Mouse (Mus musculus): ENCODE results near the gene Serpina6. TPM values are rescaled to one million over a fixed set of nuclear protein-coding genes. Genes with fewer than 3 reads are reported as not detected.

Gene Serpina6
- total RNA-seq, 2 experiments from 2014 or later, result not detected

- intact Hi-C loops (cut with DNase I), result no loop called here
- no peak for DNase-seq
Observed at GRCm38 (mm10) chr12:103659171-103659570, 2.2 kb upstream of the Serpina6 start.

- DNase-seq, result no peak
- intact Hi-C loops (cut with DNase I), result no loop called here
Observed at GRCm38 (mm10) chr12:103657991-103658390, 979 bp upstream of the Serpina6 start.

- intact Hi-C loops (cut with DNase I), result no loop called here
- DNase-seq, result no peak
Observed at GRCm38 (mm10) chr12:103655123-103656044, 1.6 kb downstream of the Serpina6 start.

GRCm38 (mm10) chr12:103653836-103654235, 3.2 kb downstream of the Serpina6 start:
- intact Hi-C loops (cut with DNase I), result no loop called here
- DNase-seq, result no peak

GRCm38 (mm10) chr12:103646314-103646713, 10.7 kb downstream of the Serpina6 start:
- intact Hi-C loops (cut with DNase I), result loop anchor here (10.0 kb wide), 1 partner anchor 222 kb away; the partner anchor contains the start of gene Ddx24
- DNase-seq, result no peak

GRCm38 (mm10) chr12:103644601-103645000, 12.4 kb downstream of the Serpina6 start:
- intact Hi-C loops (cut with DNase I), result loop anchor here (10.0 kb wide), 1 partner anchor 220 kb away; the partner anchor contains the start of gene Ddx24
- DNase-seq, result no peak

GRCm38 (mm10) chr12:103643818-103644217, 13.2 kb downstream of the Serpina6 start:
- no peak for DNase-seq
- intact Hi-C loops (cut with DNase I), result loop anchor here (2.0 to 10.0 kb wide), 2 partner anchors 99 to 219 kb away; partner anchors contain the start of gene Ddx24

GRCm38 (mm10) chr12:103643336-103643735, 13.7 kb downstream of the Serpina6 start:
- DNase-seq, result peak; percentile 58 to 64

GRCm38 (mm10) chr12:103635846-103636245, 21.2 kb downstream of the Serpina6 start:
- DNase-seq, result no peak
- intact Hi-C loops (cut with DNase I), result loop anchor here (10.0 kb wide), 1 partner anchor 131 kb away; no protein-coding TSS in a partner anchor

More at GRCm38 (mm10) chr12:103643336-103643735, 13.7 kb downstream of the Serpina6 start:
- intact Hi-C loops (cut with DNase I), result loop anchor here (2.0 to 10.0 kb wide), 2 partner anchors 99 to 219 kb away; partner anchors contain the start of gene Ddx24

- no peak for DNase-seq
- intact Hi-C loops (cut with DNase I), result loop anchor here (10.0 kb wide), 1 partner anchor 130 kb away; no protein-coding TSS in a partner anchor
Observed at GRCm38 (mm10) chr12:103634430-103634829, 22.6 kb downstream of the Serpina6 start.

- no peak for DNase-seq
Observed at GRCm38 (mm10) chr12:103631203-103631612, 25.8 kb downstream of the Serpina6 start, which contains the start of gene Serpina10. TSS of gene Serpina10 (minus strand) at chr12:103631444.

GRCm38 (mm10) chr12:103616860-103617261, 40.2 kb downstream of the Serpina6 start:
- DNase-seq, result no peak
- intact Hi-C loops (cut with DNase I), result no loop called here

More at GRCm38 (mm10) chr12:103631203-103631612, 25.8 kb downstream of the Serpina6 start, which contains the start of gene Serpina10:
- intact Hi-C loops (cut with DNase I), result loop anchor here (2.0 to 10.0 kb wide), 2 partner anchors 20 to 126 kb away; no protein-coding TSS in a partner anchor

GRCm38 (mm10) chr12:103615734-103616133, 41.3 kb downstream of the Serpina6 start:
- intact Hi-C loops (cut with DNase I), result no loop called here
- no peak for DNase-seq

GRCm38 (mm10) chr12:103615141-103615540, 41.9 kb downstream of the Serpina6 start:
- intact Hi-C loops (cut with DNase I), result no loop called here
- no peak for DNase-seq

GRCm38 (mm10) chr12:103601839-103602238, 55.2 kb downstream of the Serpina6 start:
- intact Hi-C loops (cut with DNase I), result no loop called here
- no peak for DNase-seq

GRCm38 (mm10) chr12:103600364-103600763, 56.6 kb downstream of the Serpina6 start:
- intact Hi-C loops (cut with DNase I), result no loop called here

GRCm38 (mm10) chr12:103598411-103598810, 58.6 kb downstream of the Serpina6 start:
- intact Hi-C loops (cut with DNase I), result no loop called here
- DNase-seq, result no peak

More at GRCm38 (mm10) chr12:103600364-103600763, 56.6 kb downstream of the Serpina6 start:
- DNase-seq, result no peak

All from gastrocnemius, postnatal 36 days (tissue).